Mouse (Mus musculus) spleen, adult 2 months (tissue): ENCODE results near the gene Pex10.

ENCODE experiments used
- CTCF ChIP-seq: fragments of 200-500 bp; IDR thresholded peaks from 2 replicates; pipeline ENCODE4 v1.5.1; 2011; ENCODE audit warnings: mild to moderate bottlenecking, inconsistent platforms; ENCODE audit not compliant: insufficient read depth, insufficient read length, insufficient replicate concordance; ENCODE audit errors: extremely low read depth
- POLR2A ChIP-seq: fragments of 200-500 bp; IDR thresholded peaks from 2 replicates; pipeline ENCODE4 v1.6.1; 2011; ENCODE audit warnings: low read depth, low read length, inconsistent platforms

- no peak for TF ChIP-seq POLR2A
- TF ChIP-seq CTCF, result no peak
Observed at GRCm38 (mm10) chr4:155020141-155020540, 46.7 kb upstream of the Pex10 start.
